Mouse (Mus musculus): ENCODE measurements around the gene Lpp. TPM values are rescaled to one million over a fixed set of nuclear protein-coding genes. Genes with fewer than 3 reads are reported as not detected.

Gene Lpp
- total and polyA plus RNA-seq, 3 experiments: not detected

- no peaks in the 10 kb centered on the region for H3K4me1 ChIP-seq (ENCODE audit: control insufficient read depth in 1 of 2, insufficient read depth in 2 of 2, low read length in 2 of 2)
- no peak for TF ChIP-seq USF1 (IDR thresholded peaks at IDR 0.05; ENCODE audit: low read depth, low read length)
- TF ChIP-seq RAD21 (IDR thresholded peaks at IDR 0.05; ENCODE audit: low read depth, low read length): no peak
- TF ChIP-seq ZMIZ1 (IDR thresholded peaks at IDR 0.05; ENCODE audit: low read depth, low read length): no peak
- TF ChIP-seq ZNF384 (IDR thresholded peaks at IDR 0.05; ENCODE audit: low read depth, low read length): no peak
- no peaks in the 10 kb centered on the region for H3K27me3 ChIP-seq (ENCODE audit: control insufficient read depth in 1 of 2, insufficient read depth in 2 of 2, low read length in 2 of 2)
- no peaks in the 10 kb centered on the region for H3K9me3 ChIP-seq (replicated peaks; ENCODE audit: insufficient read depth, low read length)
- no peaks in the 10 kb centered on the region for H3K36me3 ChIP-seq (ENCODE audit: control insufficient read depth in 1 of 2, insufficient read depth in 2 of 2, low read length in 2 of 2)
- no peak for DNase-seq (ENCODE audit: low read depth, low spot score)
- no peak overlapping the region for H3K4me3 ChIP-seq (ENCODE audit: control insufficient read depth in 1 of 2, insufficient read depth in 1 of 2, low read depth in 2 of 2, low read length in 2 of 2)
- no peaks in the 10 kb centered on the region for H3K79me2 ChIP-seq (ENCODE audit: control insufficient read depth, insufficient read depth, low read length, poor library complexity)
- no peak overlapping the region for H3K27ac ChIP-seq (ENCODE audit: control insufficient read depth, low read depth, low read length)
- H3K9ac ChIP-seq (ENCODE audit: control insufficient read depth, low read depth, low read length, poor library complexity, severe bottlenecking): no peak overlapping the region
These were observed 493.0 kb downstream of the Lpp start for GRCm38 (mm10) chr16:24886346-24886745.

GRCm38 (mm10) chr16:24886943-24887342 lies 493.6 kb downstream of the Lpp start:
- no peak for DNase-seq (ENCODE audit: low read depth, low spot score)
- H3K9ac ChIP-seq (ENCODE audit: control insufficient read depth, low read depth, low read length, poor library complexity, severe bottlenecking): no peak overlapping the region

GRCm38 (mm10) chr16:24891453-24891852 lies 498.1 kb downstream of the Lpp start:
- Histone ChIP-seq H3K9ac (ENCODE audit: control insufficient read depth, low read depth, low read length, poor library complexity, severe bottlenecking) (no peak overlapping the region), H3K36me3 (ENCODE audit: control insufficient read depth in 1 of 2, insufficient read depth in 2 of 2, low read length in 2 of 2) (no peaks in the 10 kb centered on the region), H3K9me3 (replicated peaks; ENCODE audit: insufficient read depth, low read length) (no peaks in the 10 kb centered on the region), H3K27ac (ENCODE audit: control insufficient read depth, low read depth, low read length) (no peak overlapping the region), H3K27me3 (ENCODE audit: control insufficient read depth in 1 of 2, insufficient read depth in 2 of 2, low read length in 2 of 2) (no peaks in the 10 kb centered on the region), H3K4me1 (ENCODE audit: control insufficient read depth in 1 of 2, insufficient read depth in 2 of 2, low read length in 2 of 2) (no peaks in the 10 kb centered on the region), H3K79me2 (ENCODE audit: control insufficient read depth, insufficient read depth, low read length, poor library complexity) (no peaks in the 10 kb centered on the region), H3K4me3 (ENCODE audit: control insufficient read depth in 1 of 2, insufficient read depth in 1 of 2, low read depth in 2 of 2, low read length in 2 of 2) (no peak overlapping the region)
- no peak for DNase-seq (ENCODE audit: low read depth, low spot score)
- TF ChIP-seq MAZ (IDR thresholded peaks at IDR 0.05; ENCODE audit: low read depth, low read length) (no peak), NRF1 (IDR thresholded peaks at IDR 0.05; ENCODE audit: insufficient read depth, low read depth, low read length, poor library complexity, severe bottlenecking) (no peak), ZMIZ1 (IDR thresholded peaks at IDR 0.05; ENCODE audit: low read depth, low read length) (no peak), MYC (IDR thresholded peaks at IDR 0.05; ENCODE audit: low read depth, low read length) (no peak), KAT2A (conservative IDR thresholded peaks at IDR 0.05; ENCODE audit: low read depth, low read length) (no peak), HCFC1 (IDR thresholded peaks at IDR 0.05; ENCODE audit: low read depth, low read length) (no peak), BHLHE40 (IDR thresholded peaks at IDR 0.05; ENCODE audit: borderline replicate concordance, low read depth, low read length) (no peak), USF2 (IDR thresholded peaks at IDR 0.05; ENCODE audit: borderline replicate concordance in 1 of 2, insufficient read depth in 1 of 2, low read depth in 1 of 2, low read length in 2 of 2) (no peak), SMC3 (IDR thresholded peaks at IDR 0.05; ENCODE audit: low read depth, low read length) (no peak), ZKSCAN1 (IDR thresholded peaks at IDR 0.05; ENCODE audit: low read depth, low read length) (no peak), CHD2 (IDR thresholded peaks at IDR 0.05; ENCODE audit: low read length) (no peak), SIN3A (IDR thresholded peaks at IDR 0.05; ENCODE audit: low read length) (no peak), ELF1 (IDR thresholded peaks at IDR 0.05; ENCODE audit: low read depth, low read length) (no peak), TCF12 (IDR thresholded peaks at IDR 0.05; ENCODE audit: low read depth, low read length) (no peak), GATA1 (IDR thresholded peaks at IDR 0.05; ENCODE audit: low read depth, low read length) (no peak), CHD1 (IDR thresholded peaks at IDR 0.05; ENCODE audit: low read depth, low read length) (no peak)

More at GRCm38 (mm10) chr16:24886943-24887342, 493.6 kb downstream of the Lpp start:
- Histone ChIP-seq H3K79me2 (ENCODE audit: control insufficient read depth, insufficient read depth, low read length, poor library complexity) (no peaks in the 10 kb centered on the region), H3K4me1 (ENCODE audit: control insufficient read depth in 1 of 2, insufficient read depth in 2 of 2, low read length in 2 of 2) (no peaks in the 10 kb centered on the region), H3K27ac (ENCODE audit: control insufficient read depth, low read depth, low read length) (no peak overlapping the region), H3K9me3 (replicated peaks; ENCODE audit: insufficient read depth, low read length) (no peaks in the 10 kb centered on the region), H3K4me3 (ENCODE audit: control insufficient read depth in 1 of 2, insufficient read depth in 1 of 2, low read depth in 2 of 2, low read length in 2 of 2) (no peak overlapping the region), H3K36me3 (ENCODE audit: control insufficient read depth in 1 of 2, insufficient read depth in 2 of 2, low read length in 2 of 2) (no peaks in the 10 kb centered on the region), H3K27me3 (ENCODE audit: control insufficient read depth in 1 of 2, insufficient read depth in 2 of 2, low read length in 2 of 2) (no peaks in the 10 kb centered on the region)
- TF ChIP-seq GATA1 (IDR thresholded peaks at IDR 0.05; ENCODE audit: low read depth, low read length) (no peak), CHD1 (IDR thresholded peaks at IDR 0.05; ENCODE audit: low read depth, low read length) (no peak), ZMIZ1 (IDR thresholded peaks at IDR 0.05; ENCODE audit: low read depth, low read length) (no peak), UBTF (IDR thresholded peaks at IDR 0.05; ENCODE audit: borderline replicate concordance, insufficient read depth, low read depth, low read length) (no peak), BHLHE40 (IDR thresholded peaks at IDR 0.05; ENCODE audit: borderline replicate concordance, low read depth, low read length) (no peak), ZNF384 (IDR thresholded peaks at IDR 0.05; ENCODE audit: low read depth, low read length) (no peak), E2F4 (IDR thresholded peaks at IDR 0.05; ENCODE audit: borderline replicate concordance, low read depth, low read length) (no peak), ZKSCAN1 (IDR thresholded peaks at IDR 0.05; ENCODE audit: low read depth, low read length) (no peak), MYC (IDR thresholded peaks at IDR 0.05; ENCODE audit: low read depth, low read length) (no peak), NELFE (IDR thresholded peaks at IDR 0.05; ENCODE audit: low read depth, low read length) (no peak), POLR2AphosphoS2 (IDR thresholded peaks at IDR 0.05; ENCODE audit: low read length) (no peak), HCFC1 (IDR thresholded peaks at IDR 0.05; ENCODE audit: low read depth, low read length) (no peak), KAT2A (conservative IDR thresholded peaks at IDR 0.05; ENCODE audit: low read depth, low read length) (no peak), POLR2AphosphoS5 (IDR thresholded peaks at IDR 0.05; ENCODE audit: borderline replicate concordance, low read depth, low read length) (no peak), TCF12 (IDR thresholded peaks at IDR 0.05; ENCODE audit: low read depth, low read length) (no peak), ETS1 (IDR thresholded peaks at IDR 0.05; ENCODE audit: low read depth, low read length) (no peak), EP300 (IDR thresholded peaks at IDR 0.05; ENCODE audit: low read depth in 1 of 2, low read length in 2 of 2) (no peak)
